Mouse (Mus musculus) MEL (cell line): Measurements from ENCODE around the gene Gcnt2. TPM values are rescaled to one million over a fixed set of nuclear protein-coding genes. Genes with fewer than 3 reads are reported as not detected.

Source experiments
- DNase-seq: peaks from one replicate; pipeline ENCODE4 v3.0.0; 2011; ENCODE audit warnings: low read depth, low spot score
- H3K27ac ChIP-seq: 2 replicates; pipeline ENCODE4 v1.5.1; 2012; ENCODE audit warnings: low read depth, mild to moderate bottlenecking, control low read depth, low read length, moderate library complexity; ENCODE audit not compliant: control insufficient read depth
- H3K27me3 ChIP-seq, 2 experiments: fragments of 150-350 bp in 1 of 2; sonication (generic) in 1 of 2; 2 replicates each; pipeline ENCODE4 v1.6.1; 2012; ENCODE audit warnings: low read length in 2 of 2, mild to moderate bottlenecking in 2 of 2, improper control_type of control experiment in 1 of 2, moderate library complexity in 1 of 2; ENCODE audit not compliant: insufficient read depth in 2 of 2, control insufficient read depth in 1 of 2
- H3K36me3 ChIP-seq, 2 experiments: 2 replicates each; pipeline ENCODE4 v1.6.1; 2012 to 2014; ENCODE audit warnings: low read length in 2 of 2, improper control_type of control experiment in 1 of 2, inconsistent platforms in 1 of 2, mild to moderate bottlenecking in 1 of 2; ENCODE audit not compliant: insufficient read depth in 2 of 2, control insufficient read depth in 1 of 2
- H3K4me1 ChIP-seq, 2 experiments: fragments of 150-350 bp in 1 of 2; sonication (generic) in 1 of 2; 2 replicates each; pipeline ENCODE4 v1.6.1; 2012; ENCODE audit warnings: low read length in 2 of 2, improper control_type of control experiment in 1 of 2, mild to moderate bottlenecking in 1 of 2; ENCODE audit not compliant: insufficient read depth in 2 of 2, control insufficient read depth in 1 of 2
- H3K4me3 ChIP-seq, 2 experiments: fragments of 150-350 bp in 1 of 2; sonication (generic) in 1 of 2; 2 replicates each; pipeline ENCODE4 v1.5.1; 2012; ENCODE audit warnings: low read depth in 2 of 2, low read length in 2 of 2, mild to moderate bottlenecking in 2 of 2, moderate library complexity in 2 of 2, control low read depth in 1 of 2, improper control_type of control experiment in 1 of 2; ENCODE audit not compliant: control insufficient read depth in 1 of 2, insufficient read depth in 1 of 2
- H3K79me2 ChIP-seq: 2 replicates; pipeline ENCODE4 v1.6.1; 2012; ENCODE audit warnings: mild to moderate bottlenecking, low read length, moderate library complexity; ENCODE audit not compliant: control insufficient read depth, poor library complexity, insufficient read depth
- H3K9ac ChIP-seq: 2 replicates; pipeline ENCODE4 v1.6.1; 2012; ENCODE audit warnings: low read depth, mild to moderate bottlenecking, control low read depth, low read length, moderate library complexity; ENCODE audit not compliant: control insufficient read depth, poor library complexity, severe bottlenecking
- H3K9me3 ChIP-seq: fragments of 150-350 bp; sonication (generic); replicated peaks from 2 replicates; pipeline ENCODE4 v1.6.1; 2012; ENCODE audit warnings: mild to moderate bottlenecking, low read length, improper control_type of control experiment, moderate library complexity; ENCODE audit not compliant: insufficient read depth
- BHLHE40 ChIP-seq: IDR thresholded peaks from 2 replicates; pipeline ENCODE4 v1.6.1; 2012; ENCODE audit warnings: low read depth, mild to moderate bottlenecking, inconsistent platforms, low read length, improper control_type of control experiment, borderline replicate concordance
- CHD1 ChIP-seq: IDR thresholded peaks from 2 replicates; pipeline ENCODE4 v1.6.1; 2012; ENCODE audit warnings: low read depth, mild to moderate bottlenecking, inconsistent platforms, low read length, improper control_type of control experiment
- CHD2 ChIP-seq: IDR thresholded peaks from 2 replicates; pipeline ENCODE4 v1.6.1; 2011; ENCODE audit warnings: low read length, improper control_type of control experiment
- CTCF ChIP-seq, 3 experiments: IDR thresholded peaks in 2 of 3; conservative IDR thresholded peaks in 1 of 3; 2 replicates each; pipeline ENCODE4 v1.5.1; 2011 to 2012; ENCODE audit warnings: low read length in 3 of 3, low read depth in 2 of 3, mild to moderate bottlenecking in 2 of 3, improper control_type of control experiment in 1 of 3, inconsistent platforms in 1 of 3, mixed read lengths in 1 of 3, moderate library complexity in 1 of 3; ENCODE audit not compliant: control insufficient read depth in 1 of 3, insufficient read depth in 1 of 3, poor library complexity in 1 of 3, severe bottlenecking in 1 of 3
- E2F4 ChIP-seq: IDR thresholded peaks from 2 replicates; pipeline ENCODE4 v1.6.1; 2011; ENCODE audit warnings: low read depth, low read length, improper control_type of control experiment, borderline replicate concordance
- ELF1 ChIP-seq: IDR thresholded peaks from 2 replicates; pipeline ENCODE4 v1.6.1; 2014; ENCODE audit warnings: low read depth, mild to moderate bottlenecking, inconsistent platforms, low read length, improper control_type of control experiment, moderate library complexity
- EP300 ChIP-seq, 2 experiments: IDR thresholded peaks; 2 replicates each; pipeline ENCODE4 v1.6.1; 2011; ENCODE audit warnings: improper control_type of control experiment in 2 of 2, low read length in 2 of 2, low read depth in 1 of 2, mild to moderate bottlenecking in 1 of 2
- ETS1 ChIP-seq: IDR thresholded peaks from 2 replicates; pipeline ENCODE4 v1.6.1; 2012; ENCODE audit warnings: low read depth, mild to moderate bottlenecking, inconsistent platforms, low read length, improper control_type of control experiment, moderate library complexity
- GABPA ChIP-seq: IDR thresholded peaks from 2 replicates; pipeline ENCODE4 v1.6.1; 2012; ENCODE audit warnings: low read depth, mild to moderate bottlenecking, inconsistent platforms, low read length, improper control_type of control experiment, moderate library complexity
- GATA1 ChIP-seq: IDR thresholded peaks from 2 replicates; pipeline ENCODE4 v1.6.1; 2011; ENCODE audit warnings: low read depth, low read length, improper control_type of control experiment
- HCFC1 ChIP-seq: IDR thresholded peaks from 2 replicates; pipeline ENCODE4 v1.6.1; 2012; ENCODE audit warnings: low read depth, mild to moderate bottlenecking, inconsistent platforms, low read length, improper control_type of control experiment, moderate library complexity
- JUND ChIP-seq: IDR thresholded peaks from 2 replicates; pipeline ENCODE4 v1.6.1; 2011; ENCODE audit warnings: low read depth, mild to moderate bottlenecking, improper control_type of control experiment, low read length
- KAT2A ChIP-seq: conservative IDR thresholded peaks from 2 replicates; pipeline ENCODE4 v1.6.1; 2012; ENCODE audit warnings: low read depth, low read length, improper control_type of control experiment, inconsistent platforms
- MAFK ChIP-seq: IDR thresholded peaks from 2 replicates; pipeline ENCODE4 v1.6.1; 2011; ENCODE audit warnings: low read depth, mild to moderate bottlenecking, low read length, improper control_type of control experiment, borderline replicate concordance
- MAZ ChIP-seq: IDR thresholded peaks from 2 replicates; pipeline ENCODE4 v1.6.1; 2012; ENCODE audit warnings: low read depth, mild to moderate bottlenecking, inconsistent platforms, low read length, improper control_type of control experiment
- MXI1 ChIP-seq: IDR thresholded peaks from 2 replicates; pipeline ENCODE4 v1.6.1; 2011; ENCODE audit warnings: mild to moderate bottlenecking, low read depth, low read length, improper control_type of control experiment
- MYB ChIP-seq: IDR thresholded peaks from 2 replicates; pipeline ENCODE4 v1.6.1; 2011; ENCODE audit warnings: mild to moderate bottlenecking, low read depth, low read length, improper control_type of control experiment
- MYC ChIP-seq: IDR thresholded peaks from 2 replicates; pipeline ENCODE4 v1.6.1; 2011; ENCODE audit warnings: low read depth, mild to moderate bottlenecking, low read length, improper control_type of control experiment, moderate library complexity
- NELFE ChIP-seq: IDR thresholded peaks from 2 replicates; pipeline ENCODE4 v1.6.1; 2011; ENCODE audit warnings: low read depth, low read length, improper control_type of control experiment
- NRF1 ChIP-seq: IDR thresholded peaks from 2 replicates; pipeline ENCODE4 v1.6.1; 2014; ENCODE audit warnings: low read depth, mild to moderate bottlenecking, inconsistent platforms, low read length, improper control_type of control experiment, moderate library complexity; ENCODE audit not compliant: poor library complexity, insufficient read depth, severe bottlenecking
- POLR2A ChIP-seq, 2 experiments: IDR thresholded peaks; 2 replicates each; pipeline ENCODE4 v1.6.1; 2011 to 2012; ENCODE audit warnings: low read length in 2 of 2, mild to moderate bottlenecking in 2 of 2, control low read depth in 1 of 2, improper control_type of control experiment in 1 of 2, low read depth in 1 of 2, moderate library complexity in 1 of 2; ENCODE audit not compliant: control insufficient read depth in 1 of 2, insufficient read depth in 1 of 2, poor library complexity in 1 of 2
- POLR2AphosphoS2 ChIP-seq: IDR thresholded peaks from 2 replicates; pipeline ENCODE4 v1.6.1; 2011; ENCODE audit warnings: low read length, improper control_type of control experiment
- POLR2AphosphoS5 ChIP-seq: IDR thresholded peaks from 2 replicates; pipeline ENCODE4 v1.6.1; 2012; ENCODE audit warnings: low read depth, borderline replicate concordance, mild to moderate bottlenecking, inconsistent platforms, low read length, moderate library complexity, mixed read lengths
- RAD21 ChIP-seq: IDR thresholded peaks from 2 replicates; pipeline ENCODE4 v1.6.1; 2011; ENCODE audit warnings: mild to moderate bottlenecking, low read depth, low read length, improper control_type of control experiment
- RCOR1 ChIP-seq: IDR thresholded peaks from 2 replicates; pipeline ENCODE4 v1.6.1; 2012; ENCODE audit warnings: low read depth, mild to moderate bottlenecking, inconsistent platforms, low read length, improper control_type of control experiment
- SIN3A ChIP-seq: IDR thresholded peaks from 2 replicates; pipeline ENCODE4 v1.6.1; 2012; ENCODE audit warnings: low read length, improper control_type of control experiment, inconsistent platforms
- SMC3 ChIP-seq: IDR thresholded peaks from 2 replicates; pipeline ENCODE4 v1.6.1; 2011; ENCODE audit warnings: low read depth, low read length, improper control_type of control experiment
- TAL1 ChIP-seq: IDR thresholded peaks from 2 replicates; pipeline ENCODE4 v1.6.1; 2012; ENCODE audit warnings: mild to moderate bottlenecking, inconsistent platforms, low read length, moderate library complexity, mixed read lengths
- TBP ChIP-seq: IDR thresholded peaks from 2 replicates; pipeline ENCODE4 v1.8.0; 2011; ENCODE audit warnings: low read depth, low read length, improper control_type of control experiment
- TCF12 ChIP-seq: IDR thresholded peaks from 2 replicates; pipeline ENCODE4 v1.6.1; 2014; ENCODE audit warnings: low read depth, mild to moderate bottlenecking, inconsistent platforms, low read length, improper control_type of control experiment, moderate library complexity
- UBTF ChIP-seq: IDR thresholded peaks from 2 replicates; pipeline ENCODE4 v1.6.1; 2012; ENCODE audit warnings: low read depth, mild to moderate bottlenecking, inconsistent platforms, low read length, improper control_type of control experiment, moderate library complexity, borderline replicate concordance; ENCODE audit not compliant: insufficient read depth
- USF1 ChIP-seq: IDR thresholded peaks from 2 replicates; pipeline ENCODE4 v1.6.1; 2014; ENCODE audit warnings: low read depth, mild to moderate bottlenecking, inconsistent platforms, low read length, improper control_type of control experiment, moderate library complexity
- USF2 ChIP-seq, 2 experiments: IDR thresholded peaks; 2 replicates each; pipeline ENCODE4 v1.6.1; 2011 to 2012; ENCODE audit warnings: improper control_type of control experiment in 2 of 2, low read length in 2 of 2, borderline replicate concordance in 1 of 2, inconsistent platforms in 1 of 2, low read depth in 1 of 2, mild to moderate bottlenecking in 1 of 2; ENCODE audit not compliant: insufficient read depth in 1 of 2
- ZC3H11A ChIP-seq: IDR thresholded peaks from 2 replicates; pipeline ENCODE4 v1.6.1; 2012; ENCODE audit warnings: low read depth, mild to moderate bottlenecking, inconsistent platforms, low read length, improper control_type of control experiment
- ZKSCAN1 ChIP-seq: IDR thresholded peaks from 2 replicates; pipeline ENCODE4 v1.6.1; 2012; ENCODE audit warnings: low read depth, mild to moderate bottlenecking, inconsistent platforms, low read length, improper control_type of control experiment, moderate library complexity
- ZMIZ1 ChIP-seq: IDR thresholded peaks from 2 replicates; pipeline ENCODE4 v1.6.1; 2012; ENCODE audit warnings: low read depth, mild to moderate bottlenecking, inconsistent platforms, low read length, improper control_type of control experiment, moderate library complexity
- polyA plus RNA-seq, 2 experiments: library from polyadenylated mRNA; stranded (reverse) in 1 of 2; unstranded in 1 of 2; fragments of >175 nt in 1 of 2; fragments of >200 nt in 1 of 2; gene quantifications; 2 replicates each; pipeline versions ENCODE4 v1.2.1 to v1.2.4; 2012; ENCODE audit warnings: low replicate concordance in 2 of 2, low read depth in 1 of 2; ENCODE audit not compliant: insufficient read length in 2 of 2, insufficient read depth in 1 of 2, missing spikeins in 1 of 2
- total RNA-seq: library from RNA; depleted of rRNA; stranded (reverse); fragments of 300-350 nt; gene quantifications from 2 replicates; pipeline ENCODE4 v1.2.3, GENCODE M21; 2012

The Gcnt2 gene
- total and polyA plus RNA-seq, 3 experiments, result 0.03 to 0.04 TPM; not detected in 1

- peak within 1 kb of the TSS; percentile 91 for H3K4me3 ChIP-seq
- H3K9ac ChIP-seq, result peak within 1 kb of the TSS; percentile 88
- peaks cover 0 to 10% of the 10 kb centered on the region in 2 experiments; a peak in 2 of 4 replicates for H3K4me1 ChIP-seq
- peaks cover 25% of the 10 kb centered on the region for H3K79me2 ChIP-seq
- peak within 1 kb of the TSS; percentile 99 for H3K27ac ChIP-seq
- H3K27me3 ChIP-seq, result no peaks in the 10 kb centered on the region
- peak; percentile 95 for DNase-seq
- H3K36me3 ChIP-seq, result peaks cover 6 to 13% of the 10 kb centered on the region in 2 experiments
- no peaks in the 10 kb centered on the region for H3K9me3 ChIP-seq
- TF ChIP-seq GABPA, result no peak
- peak; percentile 96 for TF ChIP-seq MXI1
- peak; percentile 61 to 72; a peak in 3 of 4 replicates for TF ChIP-seq POLR2A (IDR thresholded peaks at IDR 0.05; ENCODE audit: control insufficient read depth in 1 of 2, insufficient read depth in 1 of 2, low read depth in 1 of 2, low read length in 2 of 2, poor library complexity in 1 of 2)
- peak; percentile 79 for TF ChIP-seq NELFE
- peak; percentile 98 for TF ChIP-seq USF1
- TF ChIP-seq E2F4, result no peak
- peak; percentile 66; the same call in 1 of the 2 replicates for TF ChIP-seq KAT2A
- no peak for TF ChIP-seq UBTF
- peak; percentile 66; the same call in 1 of the 2 replicates for TF ChIP-seq BHLHE40
- no peak for TF ChIP-seq RCOR1
- TF ChIP-seq CHD1, result no peak
- no peak for TF ChIP-seq RAD21
- no peak for TF ChIP-seq CHD2
- TF ChIP-seq SIN3A, result peak; percentile 92
- TF ChIP-seq TAL1, result no peak
- no peak; the same call in 1 of the 2 replicates for TF ChIP-seq TCF12
- peak; percentile 27; the same call in 1 of the 2 replicates for TF ChIP-seq ETS1
- TF ChIP-seq POLR2AphosphoS2, result peak; percentile 73; the same call in 1 of the 2 replicates
- TF ChIP-seq HCFC1, result peak; percentile 90
- peak; percentile 57; the same call in 1 of the 2 replicates for TF ChIP-seq TBP
- TF ChIP-seq ZMIZ1, result peak; percentile 66; the same call in 1 of the 2 replicates
- TF ChIP-seq ZKSCAN1, result no peak
- TF ChIP-seq MYB, result peak; percentile 8; the same call in 1 of the 2 replicates
- TF ChIP-seq USF2 (IDR thresholded peaks at IDR 0.05; ENCODE audit: borderline replicate concordance in 1 of 2, insufficient read depth in 1 of 2, low read depth in 1 of 2, low read length in 2 of 2), result peak; percentile 37 to 80; a peak in 3 of 4 replicates
- no peak for TF ChIP-seq NRF1
- TF ChIP-seq JUND, result peak; percentile 44; the same call in 1 of the 2 replicates
- no peak for TF ChIP-seq MAFK
- no peak for TF ChIP-seq CTCF (IDR thresholded peaks at IDR 0.05 in 2 of 3, conservative IDR thresholded peaks at IDR 0.05 in 1 of 3; ENCODE audit: control insufficient read depth in 1 of 3, insufficient read depth in 1 of 3, low read depth in 2 of 3, low read length in 3 of 3, poor library complexity in 1 of 3, severe bottlenecking in 1 of 3)
- no peak for TF ChIP-seq ZC3H11A
- TF ChIP-seq POLR2AphosphoS5, result no peak
- TF ChIP-seq MYC, result no peak
- TF ChIP-seq MAZ, result peak; percentile 84; the same call in 1 of the 2 replicates
- peak; percentile 84 for TF ChIP-seq ELF1
- no peak for TF ChIP-seq GATA1
- peak in 1 of 2 experiments; percentile 32; a peak in 1 of 4 replicates for TF ChIP-seq EP300 (IDR thresholded peaks at IDR 0.05; ENCODE audit: low read depth in 1 of 2, low read length in 2 of 2)
- no peak for TF ChIP-seq SMC3
Measured at GRCm38 (mm10) chr13:41000926-41001639, 141.5 kb downstream of the Gcnt2 start, which contains the start of gene Pak1ip1. TSS of gene Pak1ip1 (plus strand) at chr13:41001023.
